Mouse (Mus musculus): ENCODE results near the gene Rab3il1. TPM values are rescaled to one million over a fixed set of nuclear protein-coding genes. Genes with fewer than 3 reads are reported as not detected.

Gene Rab3il1
- total and polyA plus RNA-seq, 2 experiments from 2014 or later = 19.7 to 22.2 TPM

DNA sequence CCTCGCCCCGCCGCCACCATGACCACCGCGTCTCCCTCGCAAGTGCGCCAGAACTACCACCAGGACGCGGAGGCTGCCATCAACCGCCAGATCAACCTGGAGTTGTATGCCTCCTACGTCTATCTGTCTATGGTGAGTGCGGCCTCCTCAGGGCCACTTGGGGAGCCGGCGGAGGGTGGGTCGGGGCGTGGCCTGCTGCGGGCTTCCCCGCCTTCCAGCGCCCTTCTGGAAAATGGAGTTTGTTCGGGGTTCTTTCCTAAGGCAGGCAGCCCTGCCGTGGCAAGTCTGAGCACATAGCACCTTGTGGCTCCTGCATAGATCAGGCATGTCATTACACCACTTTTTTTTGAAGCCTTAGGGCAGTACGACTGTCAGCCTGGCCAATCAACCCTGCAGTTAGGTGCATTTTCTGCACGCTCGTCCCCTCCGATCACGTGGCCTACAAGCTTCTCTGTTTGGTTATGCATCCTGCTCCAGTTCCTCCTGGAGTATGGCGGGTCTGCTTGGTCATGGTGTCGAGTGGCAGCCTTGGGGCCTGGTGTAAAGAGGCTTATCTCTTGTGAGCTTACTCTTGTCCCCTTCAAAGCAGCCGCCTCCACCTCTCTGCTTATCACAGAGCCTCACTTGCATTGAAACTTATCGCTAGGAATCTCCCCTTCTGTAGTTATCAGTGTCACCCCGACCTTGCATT lies 18.5 kb upstream of the Rab3il1 start:
- peaks cover 15% of the 10 kb centered on the region; the same call in 1 of the 2 replicates for H3K4me1 ChIP-seq (ENCODE audit: insufficient read depth, low read length)
- peak overlapping the region; percentile 98 for H3K4me3 ChIP-seq (ENCODE audit: low read length)
- DNase-seq (ENCODE audit: low spot score) = peak; percentile 64
- peak overlapping the region; percentile 92 for H3K9ac ChIP-seq (replicated peaks; ENCODE audit: low read length)
- ATAC-seq = peak; percentile 77
- H3K9me3 ChIP-seq (ENCODE audit: low read length) = no peaks in the 10 kb centered on the region
- H3K27me3 ChIP-seq (ENCODE audit: insufficient read depth, low read length) = no peaks in the 10 kb centered on the region
- H3K27ac ChIP-seq = peak overlapping the region; percentile 96
- TF ChIP-seq CTCF (IDR thresholded peaks at IDR 0.05; ENCODE audit: low read depth) = no peak; the same call in 1 of the 2 replicates
- H3K36me3 ChIP-seq (ENCODE audit: insufficient read depth, low read length) = peaks cover 23% of the 10 kb centered on the region
- WGBS = under 1% methylated on average over 31 of the region's 31 CpGs
- peak overlapping the region; percentile 81 for H3K4me2 ChIP-seq (ENCODE audit: low read depth, low read length)

DNA sequence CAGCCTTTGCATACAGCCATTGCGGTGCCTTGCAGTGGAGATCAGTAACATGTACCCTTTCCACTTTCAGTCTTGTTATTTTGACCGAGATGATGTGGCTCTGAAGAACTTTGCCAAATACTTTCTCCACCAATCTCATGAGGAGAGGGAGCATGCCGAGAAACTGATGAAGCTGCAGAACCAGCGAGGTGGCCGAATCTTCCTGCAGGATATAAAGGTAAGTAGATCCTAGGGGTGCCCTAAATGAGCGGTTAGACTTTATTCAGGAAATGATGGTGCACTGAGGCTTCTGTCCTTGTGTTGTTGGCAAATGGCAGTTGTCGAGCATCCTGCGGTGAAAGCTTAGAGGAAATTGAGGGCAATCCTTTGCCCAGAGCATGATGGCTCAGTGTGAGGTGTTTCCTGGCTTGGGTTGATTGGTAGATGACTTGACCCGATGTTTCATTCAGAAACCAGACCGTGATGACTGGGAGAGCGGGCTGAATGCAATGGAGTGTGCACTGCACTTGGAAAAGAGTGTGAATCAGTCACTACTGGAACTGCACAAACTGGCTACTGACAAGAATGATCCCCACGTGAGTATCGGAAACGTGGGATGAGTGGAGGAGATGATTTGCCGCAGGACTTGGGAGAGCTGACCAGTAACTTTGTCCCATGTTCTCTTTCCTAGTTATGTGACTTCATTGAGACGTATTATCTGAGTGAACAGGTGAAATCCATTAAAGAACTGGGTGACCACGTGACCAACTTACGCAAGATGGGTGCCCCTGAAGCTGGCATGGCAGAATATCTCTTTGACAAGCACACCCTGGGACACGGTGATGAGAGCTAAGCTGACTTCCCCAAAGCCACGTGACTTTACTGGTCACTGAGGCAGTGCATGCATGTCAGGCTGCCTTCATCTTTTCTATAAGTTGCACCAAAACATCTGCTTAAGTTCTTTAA lies 17.1 kb upstream of the Rab3il1 start:
- DNase-seq (ENCODE audit: low spot score) (no peak), ATAC-seq (no peak)
- Histone ChIP-seq H3K4me2 (ENCODE audit: low read depth, low read length) (peak overlapping the region; percentile 81), H3K9ac (replicated peaks; ENCODE audit: low read length) (peak overlapping the region; percentile 92; the same call in 1 of the 2 replicates), H3K4me3 (ENCODE audit: low read length) (peak overlapping the region; percentile 98), H3K9me3 (ENCODE audit: low read length) (no peaks in the 10 kb centered on the region), H3K36me3 (ENCODE audit: insufficient read depth, low read length) (peaks cover 23% of the 10 kb centered on the region), H3K27ac (no peak overlapping the region), H3K27me3 (ENCODE audit: insufficient read depth, low read length) (no peaks in the 10 kb centered on the region), H3K4me1 (ENCODE audit: insufficient read depth, low read length) (peaks cover 15% of the 10 kb centered on the region; the same call in 1 of the 2 replicates)
- 88% methylated on average over 20 of the region's 20 CpGs for WGBS
- no peak for TF ChIP-seq CTCF (IDR thresholded peaks at IDR 0.05; ENCODE audit: low read depth)

GRCm38 (mm10) chr19:9985190-9985899 lies 16.1 kb upstream of the Rab3il1 start:
- Histone ChIP-seq H3K4me2 (ENCODE audit: low read depth, low read length) (no peak overlapping the region), H3K9me3 (ENCODE audit: low read length) (no peaks in the 10 kb centered on the region)

DNA sequence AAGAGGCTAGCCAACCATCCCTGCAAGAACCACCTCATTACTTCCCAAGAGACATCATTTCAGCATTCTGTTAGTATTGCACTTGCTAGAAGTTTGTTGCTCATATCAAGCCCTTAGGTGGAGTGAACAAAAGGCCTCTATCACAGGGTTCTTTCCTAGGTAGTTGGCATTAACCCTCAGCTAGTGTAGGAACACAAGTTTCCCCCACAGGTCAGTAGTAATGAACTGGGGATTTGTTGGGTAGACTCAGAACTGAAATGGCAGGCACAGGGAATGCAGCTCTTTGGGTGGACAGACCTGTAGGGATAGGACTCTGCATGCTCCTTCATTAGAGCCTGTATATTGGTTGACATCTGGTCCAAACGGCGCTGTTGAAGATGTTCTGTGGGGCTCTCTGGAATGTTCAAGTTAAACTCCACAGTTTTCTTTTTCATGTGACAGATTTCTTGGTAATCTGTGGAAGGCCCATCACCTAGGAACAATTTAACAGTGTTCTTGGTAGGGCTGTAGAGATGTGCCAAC lies 15.5 kb upstream of the Rab3il1 start:
- Histone ChIP-seq H3K27ac (no peak overlapping the region), H3K4me2 (ENCODE audit: low read depth, low read length) (no peak overlapping the region), H3K9me3 (ENCODE audit: low read length) (no peaks in the 10 kb centered on the region), H3K9ac (replicated peaks; ENCODE audit: low read length) (no peak overlapping the region), H3K36me3 (ENCODE audit: insufficient read depth, low read length) (peaks cover 23% of the 10 kb centered on the region), H3K27me3 (ENCODE audit: insufficient read depth, low read length) (no peaks in the 10 kb centered on the region), H3K4me1 (ENCODE audit: insufficient read depth, low read length) (peaks cover 15% of the 10 kb centered on the region; the same call in 1 of the 2 replicates), H3K4me3 (ENCODE audit: low read length) (no peak overlapping the region)
- DNase-seq (ENCODE audit: low spot score) (no peak), ATAC-seq (no peak)
- TF ChIP-seq CTCF (IDR thresholded peaks at IDR 0.05; ENCODE audit: low read depth) = no peak
- 93% methylated on average over 2 of the region's 2 CpGs for WGBS

More at GRCm38 (mm10) chr19:9985190-9985899, 16.1 kb upstream of the Rab3il1 start:
- no peak overlapping the region for H3K27ac ChIP-seq
- no peaks in the 10 kb centered on the region for H3K27me3 ChIP-seq (ENCODE audit: insufficient read depth, low read length)
- no peak overlapping the region for H3K4me3 ChIP-seq (ENCODE audit: low read length)
- TF ChIP-seq CTCF (IDR thresholded peaks at IDR 0.05; ENCODE audit: low read depth) = no peak
- H3K9ac ChIP-seq (replicated peaks; ENCODE audit: low read length) = no peak overlapping the region
- peaks cover 15% of the 10 kb centered on the region; the same call in 1 of the 2 replicates for H3K4me1 ChIP-seq (ENCODE audit: insufficient read depth, low read length)
- WGBS = 90% methylated on average over 6 of the region's 6 CpGs
- ATAC-seq = no peak
- DNase-seq (ENCODE audit: low spot score) = no peak
- H3K36me3 ChIP-seq (ENCODE audit: insufficient read depth, low read length) = peaks cover 23% of the 10 kb centered on the region

GRCm38 (mm10) chr19:9987192-9987591 lies 14.3 kb upstream of the Rab3il1 start:
- TF ChIP-seq CTCF (IDR thresholded peaks at IDR 0.05; ENCODE audit: low read depth) = no peak
- DNase-seq (ENCODE audit: low spot score) (no peak), ATAC-seq (no peak)
- no peaks in the 10 kb centered on the region for H3K27me3 ChIP-seq (ENCODE audit: insufficient read depth, low read length)
- 0 out of 2 replicates have a peak, but pooled peaks cover 7% of the 10 kb centered on the region for H3K4me1 ChIP-seq (ENCODE audit: insufficient read depth, low read length)
- 54% methylated on average over 6 of the region's 6 CpGs for WGBS
- H3K4me3 ChIP-seq (ENCODE audit: low read length) = no peak overlapping the region
- H3K27ac ChIP-seq = no peak overlapping the region
- no peak overlapping the region for H3K9ac ChIP-seq (replicated peaks; ENCODE audit: low read length)
- H3K4me2 ChIP-seq (ENCODE audit: low read depth, low read length) = no peak overlapping the region
- peaks cover 23% of the 10 kb centered on the region for H3K36me3 ChIP-seq (ENCODE audit: insufficient read depth, low read length)
- no peaks in the 10 kb centered on the region for H3K9me3 ChIP-seq (ENCODE audit: low read length)

DNA sequence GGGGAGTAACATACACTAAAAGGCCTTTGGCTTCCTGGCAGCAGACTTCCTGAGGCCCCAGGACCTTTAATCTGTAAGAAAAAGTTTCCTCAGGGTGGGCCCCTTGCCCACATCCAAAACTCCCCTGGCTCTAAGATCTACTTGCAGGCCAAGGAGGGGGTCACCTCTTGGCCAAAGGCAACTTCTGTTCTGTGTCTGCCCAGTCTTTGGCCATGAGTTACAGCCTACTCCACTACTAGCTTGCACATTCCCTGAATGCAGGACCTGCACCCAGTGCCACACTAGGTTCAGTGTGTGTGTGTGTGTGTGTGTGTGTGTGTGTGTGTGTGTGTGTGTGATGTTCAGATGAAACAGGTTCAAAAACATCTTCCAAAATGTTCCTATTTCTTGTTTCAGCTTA lies 13.9 kb upstream of the Rab3il1 start:
- no peaks in the 10 kb centered on the region for H3K9me3 ChIP-seq (ENCODE audit: low read length)
- peaks cover 23% of the 10 kb centered on the region for H3K36me3 ChIP-seq (ENCODE audit: insufficient read depth, low read length)
- ATAC-seq = no peak
- DNase-seq (ENCODE audit: low spot score) = no peak
- 0 out of 2 replicates have a peak, but pooled peaks cover 7% of the 10 kb centered on the region for H3K4me1 ChIP-seq (ENCODE audit: insufficient read depth, low read length)
- no peak overlapping the region for H3K27ac ChIP-seq
- H3K4me3 ChIP-seq (ENCODE audit: low read length) = no peak overlapping the region
- H3K4me2 ChIP-seq (ENCODE audit: low read depth, low read length) = no peak overlapping the region
- TF ChIP-seq CTCF (IDR thresholded peaks at IDR 0.05; ENCODE audit: low read depth) = no peak
- H3K27me3 ChIP-seq (ENCODE audit: insufficient read depth, low read length) = no peaks in the 10 kb centered on the region
- H3K9ac ChIP-seq (replicated peaks; ENCODE audit: low read length) = no peak overlapping the region
